Mouse (Mus musculus) forebrain, embryonic 14.5 days (tissue): ENCODE results near the gene Meis1. TPM values are rescaled to one million over a fixed set of nuclear protein-coding genes. Genes with fewer than 3 reads are reported as not detected.

Experiments used
- ATAC-seq: fragments of 200-750 bp; cut with Nextera tagmentation; 2 replicates; pipeline ENCODE4 v1.8.0; 2017; ENCODE audit warnings: mild to moderate bottlenecking, moderate library complexity
- DNase-seq: peaks from one replicate; pipeline ENCODE4 v3.0.0-alpha.2; 2015; ENCODE audit warnings: low spot score
- H3K27ac ChIP-seq: fragments of 300-500 bp; sonication (generic); 2 replicates; pipeline ENCODE4 v1.5.1; 2014; ENCODE audit warnings: low read depth, mild to moderate bottlenecking, control low read depth, low read length, moderate library complexity
- H3K27me3 ChIP-seq: fragments of 300-500 bp; sonication (generic); replicated peaks from 2 replicates; pipeline ENCODE4 v1.6.1; 2014; ENCODE audit warnings: low read length, control low read depth, mixed read lengths; ENCODE audit not compliant: control insufficient read depth, insufficient read depth
- H3K36me3 ChIP-seq: fragments of 300-500 bp; sonication (generic); 2 replicates; pipeline ENCODE4 v1.6.1; 2014; ENCODE audit warnings: low read length, control low read depth; ENCODE audit not compliant: control insufficient read depth, insufficient read depth
- H3K4me1 ChIP-seq: fragments of 300-500 bp; sonication (generic); 2 replicates; pipeline ENCODE4 v1.6.1; 2014; ENCODE audit warnings: antibody characterized with exemption, low read length, control low read depth; ENCODE audit not compliant: control insufficient read depth, insufficient read depth
- H3K4me2 ChIP-seq: fragments of 300-500 bp; sonication (generic); 2 replicates; pipeline ENCODE4 v1.6.1; 2014; ENCODE audit warnings: mild to moderate bottlenecking, control low read depth, low read length
- H3K4me3 ChIP-seq: fragments of 300-500 bp; sonication (generic); 2 replicates; pipeline ENCODE4 v1.5.1; 2014; ENCODE audit warnings: low read depth, low read length, control low read depth
- H3K9ac ChIP-seq: fragments of 300-500 bp; sonication (generic); 2 replicates; pipeline ENCODE4 v1.6.1; 2014; ENCODE audit warnings: mild to moderate bottlenecking, low read length, control low read depth, moderate library complexity
- H3K9me3 ChIP-seq: fragments of 300-500 bp; sonication (generic); replicated peaks from 2 replicates; pipeline ENCODE4 v1.6.1; 2016; ENCODE audit warnings: low read length, control low read depth, mixed read lengths; ENCODE audit not compliant: control insufficient read depth
- WGBS: fragments of 180-500 bp; shearing (Covaris S2); extraction: QIAGEN DNeasy Blood & Tissue Kit; methylation state at CpG from one replicate; pipeline ENCODE4 v1.1.7; 2014; 5-methylcytosine and 5-hydroxymethylcytosine counted together
- polyA plus RNA-seq: library from polyadenylated mRNA; unstranded; fragments of >200 nt; fragmentation: Nextera tagmentation; extraction: Ambion mirVana; gene quantifications from 2 replicates; pipeline ENCODE4 v1.2.1, GENCODE M21; 2014

Meis1 gene
- polyA plus RNA-seq, 1 experiment from 2014 or later: 20.1 TPM

GRCm38 (mm10) chr11:18963202-18964136 lies 55.3 kb downstream of the Meis1 start:
- DNase-seq (no peak), ATAC-seq (no peak)
- no peak overlapping the region for H3K9ac ChIP-seq
- no peaks in the 10 kb centered on the region for H3K4me1 ChIP-seq
- no peak overlapping the region for H3K27ac ChIP-seq
- 65% methylated on average over 15 of the region's 15 CpGs for WGBS
- H3K27me3 ChIP-seq: no peaks in the 10 kb centered on the region
- H3K36me3 ChIP-seq: no peaks in the 10 kb centered on the region
- H3K4me2 ChIP-seq: no peak overlapping the region
- no peaks in the 10 kb centered on the region for H3K9me3 ChIP-seq
- no peak overlapping the region for H3K4me3 ChIP-seq

GRCm38 (mm10) chr11:18959465-18959864 lies 59.3 kb downstream of the Meis1 start:
- Histone ChIP-seq H3K36me3 (no peaks in the 10 kb centered on the region), H3K4me3 (no peak overlapping the region), H3K4me1 (peaks cover 7% of the 10 kb centered on the region; the same call in 1 of the 2 replicates), H3K27me3 (no peaks in the 10 kb centered on the region), H3K9me3 (no peaks in the 10 kb centered on the region), H3K27ac (no peak overlapping the region), H3K4me2 (no peak overlapping the region), H3K9ac (no peak overlapping the region)
- DNase-seq: no peak
- WGBS: 96% methylated on average over 1 of the region's 1 CpGs
- no peak for ATAC-seq

GRCm38 (mm10) chr11:18957805-18958770 lies 60.7 kb downstream of the Meis1 start:
- 61% methylated on average over 12 of the region's 12 CpGs for WGBS
- ATAC-seq: peak; percentile 41
- Histone ChIP-seq H3K9me3 (no peaks in the 10 kb centered on the region), H3K36me3 (no peaks in the 10 kb centered on the region), H3K27ac (no peak overlapping the region), H3K4me1 (peaks cover 7% of the 10 kb centered on the region; the same call in 1 of the 2 replicates), H3K4me2 (peak overlapping the region; percentile 26; the same call in 1 of the 2 replicates), H3K27me3 (no peaks in the 10 kb centered on the region), H3K4me3 (no peak overlapping the region), H3K9ac (no peak overlapping the region)
- DNase-seq: peak; percentile 64

GRCm38 (mm10) chr11:18957097-18957804 lies 61.5 kb downstream of the Meis1 start:
- H3K9ac ChIP-seq: no peak overlapping the region
- no peak for ATAC-seq
- H3K4me3 ChIP-seq: no peak overlapping the region
- WGBS: 51% methylated on average over 12 of the region's 12 CpGs
- H3K27ac ChIP-seq: no peak overlapping the region
- H3K4me1 ChIP-seq: peaks cover 7% of the 10 kb centered on the region; the same call in 1 of the 2 replicates
- H3K36me3 ChIP-seq: no peaks in the 10 kb centered on the region
- H3K9me3 ChIP-seq: no peaks in the 10 kb centered on the region
- peak overlapping the region; percentile 26; the same call in 1 of the 2 replicates for H3K4me2 ChIP-seq
- DNase-seq: no peak
- no peaks in the 10 kb centered on the region for H3K27me3 ChIP-seq

GRCm38 (mm10) chr11:18955969-18956368 lies 62.8 kb downstream of the Meis1 start:
- H3K36me3 ChIP-seq: no peaks in the 10 kb centered on the region
- no peak overlapping the region for H3K4me2 ChIP-seq
- ATAC-seq: no peak
- H3K27ac ChIP-seq: no peak overlapping the region
- no peak for DNase-seq
- no peak overlapping the region for H3K9ac ChIP-seq
- no peaks in the 10 kb centered on the region for H3K9me3 ChIP-seq
- peaks cover 7% of the 10 kb centered on the region; the same call in 1 of the 2 replicates for H3K4me1 ChIP-seq
- H3K27me3 ChIP-seq: no peaks in the 10 kb centered on the region
- H3K4me3 ChIP-seq: no peak overlapping the region
- 71% methylated on average over 7 of the region's 7 CpGs for WGBS

- WGBS: 62% methylated on average over 2 of the region's 2 CpGs
- no peak overlapping the region for H3K9ac ChIP-seq
- no peak overlapping the region for H3K27ac ChIP-seq
- no peaks in the 10 kb centered on the region for H3K27me3 ChIP-seq
- H3K36me3 ChIP-seq: no peaks in the 10 kb centered on the region
- H3K9me3 ChIP-seq: no peaks in the 10 kb centered on the region
- ATAC-seq (peak; percentile 46; the same call in 1 of the 2 replicates), DNase-seq (no peak)
- peaks cover 7% of the 10 kb centered on the region; the same call in 1 of the 2 replicates for H3K4me1 ChIP-seq
- no peak overlapping the region for H3K4me2 ChIP-seq
- no peak overlapping the region for H3K4me3 ChIP-seq
These were observed 63.9 kb downstream of the Meis1 start for GRCm38 (mm10) chr11:18954852-18955251.

- H3K4me2 ChIP-seq: no peak overlapping the region
- WGBS: 88% methylated on average over 7 of the region's 7 CpGs
- no peak overlapping the region for H3K4me3 ChIP-seq
- H3K27ac ChIP-seq: no peak overlapping the region
- peaks cover 7% of the 10 kb centered on the region; the same call in 1 of the 2 replicates for H3K4me1 ChIP-seq
- no peaks in the 10 kb centered on the region for H3K27me3 ChIP-seq
- H3K9me3 ChIP-seq: no peaks in the 10 kb centered on the region
- no peaks in the 10 kb centered on the region for H3K36me3 ChIP-seq
- ATAC-seq (no peak), DNase-seq (no peak)
- H3K9ac ChIP-seq: no peak overlapping the region
These were observed 64.9 kb downstream of the Meis1 start for GRCm38 (mm10) chr11:18953892-18954291.

- Histone ChIP-seq H3K27ac (no peak overlapping the region), H3K4me1 (peaks cover 4% of the 10 kb centered on the region), H3K4me2 (no peak overlapping the region), H3K27me3 (no peaks in the 10 kb centered on the region), H3K4me3 (no peak overlapping the region), H3K9ac (no peak overlapping the region), H3K36me3 (no peaks in the 10 kb centered on the region), H3K9me3 (no peaks in the 10 kb centered on the region)
- 89% methylated on average over 13 of the region's 13 CpGs for WGBS
- no peak for ATAC-seq
- no peak for DNase-seq
These were observed 70.0 kb downstream of the Meis1 start for GRCm38 (mm10) chr11:18948600-18949295.
